Mouse (Mus musculus): ENCODE results near the gene Sgca. TPM values are rescaled to one million over a fixed set of nuclear protein-coding genes. Genes with fewer than 3 reads are reported as not detected.
"Not testable (repeated sequence)": the region's sequence is repeated elsewhere in the genome, so short reads cannot be mapped to it uniquely, and the experiment has no call there.

Gene Sgca
- total and polyA plus RNA-seq, 3 experiments = 149 to 1,504 (median 200) TPM

- no peak overlapping the region for H3K27ac ChIP-seq
- H3K36me3 ChIP-seq (ENCODE audit: control insufficient read depth, insufficient read depth, low read length) = no peaks in the 10 kb centered on the region
- no peaks in the 10 kb centered on the region for H3K27me3 ChIP-seq (ENCODE audit: control insufficient read depth, insufficient read depth, low read length)
- H3K4me1 ChIP-seq (ENCODE audit: control insufficient read depth, insufficient read depth, low read length) = no peaks in the 10 kb centered on the region; the same call in 1 of the 2 replicates
- no peak overlapping the region for H3K9ac ChIP-seq (ENCODE audit: low read depth, low read length)
- intact Hi-C loops (cut with DNase I) = loop anchor here (1.0 kb wide), 2 partner anchors 31 to 104 kb away; no protein-coding TSS in a partner anchor
- peak; percentile 69 to 74 for DNase-seq
- no peak for TF ChIP-seq POLR2A (IDR thresholded peaks at IDR 0.05; ENCODE audit: insufficient read depth, low read depth, low read length)
- peak; percentile 69 for TF ChIP-seq CTCF (IDR thresholded peaks at IDR 0.05)
- TF ChIP-seq EP300 (IDR thresholded peaks at IDR 0.05; ENCODE audit: insufficient read depth, low read depth, low read length) = 0 out of 2 replicates have a peak, but pooled peaks have one; percentile 17
- H3K79me2 ChIP-seq (replicated peaks; ENCODE audit: control insufficient read depth, insufficient read depth, low read length) = no peaks in the 10 kb centered on the region
- 56% methylated on average over 15 of the region's 15 CpGs for WGBS
- no peak overlapping the region for H3K4me3 ChIP-seq
These were observed 5.8 kb downstream of the Sgca start for GRCm38 (mm10) chr11:94970210-94970943.

GRCm38 (mm10) chr11:94969709-94970108 is 6.4 kb downstream of the Sgca start:
- intact Hi-C loops (cut with DNase I) = loop anchor here (1.0 kb wide), 2 partner anchors 30 to 103 kb away; no protein-coding TSS in a partner anchor
- H3K79me2 ChIP-seq (replicated peaks; ENCODE audit: control insufficient read depth, insufficient read depth, low read length); H3K9ac ChIP-seq (ENCODE audit: low read depth, low read length); H3K4me1 ChIP-seq (ENCODE audit: control insufficient read depth, insufficient read depth, low read length); H3K27me3 ChIP-seq (ENCODE audit: control insufficient read depth, insufficient read depth, low read length); H3K4me3 ChIP-seq; H3K27ac ChIP-seq; H3K36me3 ChIP-seq (ENCODE audit: control insufficient read depth, insufficient read depth, low read length): not testable (repeated sequence)
- DNase-seq = peak in 1 of 2 experiments; percentile 1
- WGBS = 88% methylated on average over 4 of the region's 4 CpGs

- 75% methylated on average over 7 of the region's 7 CpGs for WGBS
- intact Hi-C loops (cut with DNase I) = no loop called here
- Histone ChIP-seq H3K36me3 (ENCODE audit: control insufficient read depth, insufficient read depth, low read length) (no peaks in the 10 kb centered on the region), H3K9ac (ENCODE audit: low read depth, low read length) (no peak overlapping the region), H3K27me3 (ENCODE audit: control insufficient read depth, insufficient read depth, low read length) (no peaks in the 10 kb centered on the region), H3K27ac (no peak overlapping the region), H3K79me2 (replicated peaks; ENCODE audit: control insufficient read depth, insufficient read depth, low read length) (no peaks in the 10 kb centered on the region), H3K4me3 (no peak overlapping the region), H3K4me1 (ENCODE audit: control insufficient read depth, insufficient read depth, low read length) (no peaks in the 10 kb centered on the region; the same call in 1 of the 2 replicates)
- TF ChIP-seq POLR2A (IDR thresholded peaks at IDR 0.05; ENCODE audit: insufficient read depth, low read depth, low read length) (no peak), EP300 (IDR thresholded peaks at IDR 0.05; ENCODE audit: insufficient read depth, low read depth, low read length) (no peak), CTCF (IDR thresholded peaks at IDR 0.05) (no peak)
- peak in 1 of 2 experiments; percentile 11 for DNase-seq
These were observed 7.9 kb downstream of the Sgca start for GRCm38 (mm10) chr11:94968187-94968586.

- H3K36me3 ChIP-seq (ENCODE audit: control insufficient read depth, insufficient read depth, low read length) = no peaks in the 10 kb centered on the region
- H3K4me3 ChIP-seq = no peak within 1 kb of the TSS
- intact Hi-C loops (cut with DNase I) = no loop called here
- H3K9ac ChIP-seq (ENCODE audit: low read depth, low read length) = no peak within 1 kb of the TSS
- DNase-seq = no peak
- no peaks in the 10 kb centered on the region for H3K79me2 ChIP-seq (replicated peaks; ENCODE audit: control insufficient read depth, insufficient read depth, low read length)
- TF ChIP-seq CTCF (IDR thresholded peaks at IDR 0.05) (no peak), EP300 (IDR thresholded peaks at IDR 0.05; ENCODE audit: insufficient read depth, low read depth, low read length) (no peak), POLR2A (IDR thresholded peaks at IDR 0.05; ENCODE audit: insufficient read depth, low read depth, low read length) (no peak)
- H3K27ac ChIP-seq = no peak within 1 kb of the TSS
- H3K27me3 ChIP-seq (ENCODE audit: control insufficient read depth, insufficient read depth, low read length) = no peaks in the 10 kb centered on the region
- 45% methylated on average over 4 of the region's 4 CpGs for WGBS
- peaks cover under 1% of the 10 kb centered on the region; the same call in 1 of the 2 replicates for H3K4me1 ChIP-seq (ENCODE audit: control insufficient read depth, insufficient read depth, low read length)
These were observed 8.7 kb downstream of the Sgca start, which contains the start of gene Hils1 for GRCm38 (mm10) chr11:94967419-94967818. Gene Hils1 (plus strand): TSS chr11:94967593.

- no peak overlapping the region for H3K9ac ChIP-seq (ENCODE audit: low read depth, low read length)
These were observed 13.5 kb downstream of the Sgca start for GRCm38 (mm10) chr11:94962534-94963101.

More at GRCm38 (mm10) chr11:94962534-94963101, 13.5 kb downstream of the Sgca start:
- 67% methylated on average over 5 of the region's 5 CpGs for WGBS
- Histone ChIP-seq H3K27me3 (ENCODE audit: control insufficient read depth, insufficient read depth, low read length) (no peaks in the 10 kb centered on the region), H3K36me3 (ENCODE audit: control insufficient read depth, insufficient read depth, low read length) (no peaks in the 10 kb centered on the region), H3K4me3 (no peak overlapping the region), H3K4me1 (ENCODE audit: control insufficient read depth, insufficient read depth, low read length) (peaks cover 7% of the 10 kb centered on the region), H3K27ac (no peak overlapping the region), H3K79me2 (replicated peaks; ENCODE audit: control insufficient read depth, insufficient read depth, low read length) (no peaks in the 10 kb centered on the region)
- TF ChIP-seq POLR2A (IDR thresholded peaks at IDR 0.05; ENCODE audit: insufficient read depth, low read depth, low read length) (no peak), EP300 (IDR thresholded peaks at IDR 0.05; ENCODE audit: insufficient read depth, low read depth, low read length) (no peak), CTCF (IDR thresholded peaks at IDR 0.05) (no peak)
- no peak for DNase-seq
- intact Hi-C loops (cut with DNase I) = loop anchor here (1.0 kb wide), 1 partner anchor 10 kb away; no protein-coding TSS in a partner anchor

Measured in heart, adult 2 months (tissue).